Mouse (Mus musculus) mouse trophoblast stem cell (cell line): Measurements from ENCODE around the gene Rrp7a.

Experiments used
- in situ Hi-C, 2 experiments: fragments of 300-500 bp; cut with MseI, MboI; formaldehyde crosslinking; loops; 2 replicates in 1 of 2; 3 replicates in 1 of 2; pipeline ENCODE4 v1.15.1; 2025

Gene Rrp7a

DNA sequence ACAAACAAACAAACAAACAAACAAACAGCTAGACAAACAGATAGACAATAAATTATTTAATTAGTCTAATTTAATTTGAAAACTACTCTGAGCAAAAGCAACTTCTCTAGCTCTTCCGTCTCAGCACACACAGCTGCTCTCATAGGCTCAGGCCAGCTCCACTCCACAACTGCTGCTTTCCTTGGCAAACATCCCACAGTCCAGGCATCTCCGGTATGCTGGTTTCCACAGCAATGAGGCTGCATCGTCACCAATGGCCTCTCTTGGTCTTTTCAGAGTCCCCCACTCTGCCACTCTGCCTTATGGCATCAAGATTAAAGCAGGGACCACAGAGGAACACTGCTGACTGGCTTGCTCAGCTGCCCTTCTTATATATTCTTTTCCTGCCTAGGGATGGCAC lies 51.7 kb downstream of the Rrp7a start:
- in situ Hi-C loops: no loop called here

DNA sequence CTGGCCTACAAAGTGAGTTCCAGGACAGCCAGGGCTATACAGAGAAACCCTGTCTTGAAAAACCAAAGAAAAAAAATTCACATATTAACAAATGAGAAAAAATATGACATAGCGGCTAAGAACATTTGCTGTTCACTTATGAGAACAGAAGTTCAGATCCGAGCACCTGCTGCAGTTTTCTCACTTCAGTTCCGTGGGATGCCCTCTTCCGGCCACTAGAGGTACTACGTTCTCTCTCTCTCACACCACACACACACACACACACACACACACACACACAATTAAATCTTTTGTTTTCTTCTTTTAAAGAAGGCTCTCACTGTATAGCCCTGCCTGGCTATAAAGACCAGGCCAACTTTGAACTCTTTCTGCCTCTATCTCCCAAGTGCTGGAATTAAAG lies 54.3 kb downstream of the Rrp7a start:
- in situ Hi-C loops: no loop called here

DNA sequence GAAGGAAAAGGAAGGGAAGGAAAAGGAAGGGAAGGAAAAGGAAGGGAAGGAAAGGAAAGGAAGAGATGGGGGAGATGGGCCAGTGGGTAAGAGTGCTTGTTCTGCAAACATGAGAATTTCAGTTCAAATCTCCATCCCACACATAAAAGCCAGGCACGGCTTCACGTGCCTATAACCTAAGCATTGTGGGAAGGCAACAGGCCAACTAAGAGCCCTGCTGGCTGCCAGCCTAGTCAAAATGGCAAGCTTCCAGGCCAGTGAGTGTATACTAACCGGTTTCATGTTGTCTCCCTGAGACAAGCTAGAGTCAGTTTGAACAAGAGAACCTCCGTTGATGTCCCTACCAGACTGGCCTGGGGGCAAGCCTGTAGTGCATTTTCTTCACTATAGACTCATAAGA lies 57.1 kb downstream of the Rrp7a start:
- in situ Hi-C loops: no loop called here
